Mouse (Mus musculus) kidney, embryonic 15.5 days (tissue): Measurements from ENCODE around the gene Flywch2. TPM values are rescaled to one million over a fixed set of nuclear protein-coding genes. Genes with fewer than 3 reads are reported as not detected.
"Not testable (repeated sequence)": the region's sequence is repeated elsewhere in the genome, so short reads cannot be mapped to it uniquely, and the experiment has no call there.

Source experiments
- ATAC-seq: fragments of 200-750 bp; cut with Nextera tagmentation; replicated peaks from 2 replicates; pipeline ENCODE4 v1.8.0; 2017; ENCODE audit warnings: moderate TSS enrichment; ENCODE audit not compliant: low FRiP score
- H3K27ac ChIP-seq: fragments of 300-500 bp; sonication (generic); 2 replicates; pipeline ENCODE4 v1.5.1; 2015; ENCODE audit warnings: mild to moderate bottlenecking, inconsistent platforms
- H3K27me3 ChIP-seq: fragments of 300-500 bp; sonication (generic); 2 replicates; pipeline ENCODE4 v1.6.1; 2015; ENCODE audit warnings: inconsistent platforms
- H3K36me3 ChIP-seq: fragments of 300-500 bp; sonication (generic); 2 replicates; pipeline ENCODE4 v1.6.1; 2015; ENCODE audit warnings: inconsistent platforms
- H3K4me1 ChIP-seq: fragments of 300-500 bp; sonication (generic); 2 replicates; pipeline ENCODE4 v1.6.1; 2015; ENCODE audit warnings: inconsistent platforms
- H3K4me2 ChIP-seq: fragments of 300-500 bp; sonication (generic); 2 replicates; pipeline ENCODE4 v1.6.1; 2015; ENCODE audit warnings: moderate library complexity, mild to moderate bottlenecking, inconsistent platforms
- H3K4me3 ChIP-seq: fragments of 300-500 bp; sonication (generic); replicated peaks from 2 replicates; pipeline ENCODE4 v1.5.1; 2015; ENCODE audit warnings: mild to moderate bottlenecking, inconsistent platforms
- H3K9ac ChIP-seq: fragments of 300-500 bp; sonication (generic); 2 replicates; pipeline ENCODE4 v1.6.1; 2015; ENCODE audit warnings: mild to moderate bottlenecking, inconsistent platforms
- H3K9me3 ChIP-seq: fragments of 300-500 bp; sonication (generic); replicated peaks from 2 replicates; pipeline ENCODE4 v1.6.1; 2016; ENCODE audit warnings: inconsistent platforms
- WGBS: fragments of 180-500 bp; shearing (Covaris S2); methylation state at CpG from one replicate; pipeline ENCODE4 v1.1.7; 2015; ENCODE audit warnings: mixed read lengths; 5-methylcytosine and 5-hydroxymethylcytosine counted together
- polyA plus RNA-seq: library from polyadenylated mRNA; unstranded; fragments of >200 nt; fragmentation: Nextera tagmentation; extraction: Ambion mirVana; gene quantifications from 2 replicates; pipeline ENCODE4 v1.2.1, GENCODE M21; 2015

Flywch2 gene
- polyA plus RNA-seq, 1 experiment from 2014 or later, result 37.4 TPM

- Histone ChIP-seq H3K4me1 (peaks cover 31% of the 10 kb centered on the region), H3K4me3 (peak overlapping the region; percentile 54), H3K36me3 (no peaks in the 10 kb centered on the region), H3K9me3 (no peaks in the 10 kb centered on the region), H3K27ac (0 out of 2 replicates have a peak overlapping the region, but pooled peaks have one; percentile 81), H3K4me2 (peak overlapping the region; percentile 70), H3K27me3 (no peaks in the 10 kb centered on the region), H3K9ac (peak overlapping the region; percentile 72; the same call in 1 of the 2 replicates)
- 18% methylated on average over 8 of the region's 8 CpGs for WGBS
- ATAC-seq, result no peak
Measured at GRCm38 (mm10) chr17:23789749-23790268, 3.9 kb upstream of the Flywch2 start.

DNA sequence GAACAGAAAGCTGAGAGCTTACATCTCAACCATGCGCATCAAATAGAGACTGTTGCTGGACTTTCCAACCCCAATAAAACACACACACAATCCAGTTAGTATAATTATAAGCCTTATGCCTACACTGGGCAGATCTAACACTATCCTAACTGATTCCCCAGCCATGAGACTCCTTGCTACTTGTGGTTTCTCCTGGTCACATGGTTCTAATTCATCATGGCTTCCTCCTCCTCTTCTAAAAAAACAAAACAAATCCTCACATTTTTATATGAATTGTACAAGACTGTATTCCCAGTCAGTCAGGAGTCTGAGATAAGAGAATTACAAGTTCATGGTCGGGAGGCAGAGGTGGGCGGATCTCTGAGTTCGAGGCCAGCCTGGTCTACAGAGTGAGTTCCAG lies 3.1 kb upstream of the Flywch2 start:
- ATAC-seq, result no peak
- Histone ChIP-seq H3K4me2 (no peak overlapping the region), H3K9ac (no peak overlapping the region), H3K27me3 (no peaks in the 10 kb centered on the region), H3K4me3 (no peak overlapping the region), H3K4me1 (peaks cover 31% of the 10 kb centered on the region), H3K9me3 (no peaks in the 10 kb centered on the region), H3K27ac (no peak overlapping the region), H3K36me3 (no peaks in the 10 kb centered on the region)
- 88% methylated on average over 4 of the region's 4 CpGs for WGBS

DNA sequence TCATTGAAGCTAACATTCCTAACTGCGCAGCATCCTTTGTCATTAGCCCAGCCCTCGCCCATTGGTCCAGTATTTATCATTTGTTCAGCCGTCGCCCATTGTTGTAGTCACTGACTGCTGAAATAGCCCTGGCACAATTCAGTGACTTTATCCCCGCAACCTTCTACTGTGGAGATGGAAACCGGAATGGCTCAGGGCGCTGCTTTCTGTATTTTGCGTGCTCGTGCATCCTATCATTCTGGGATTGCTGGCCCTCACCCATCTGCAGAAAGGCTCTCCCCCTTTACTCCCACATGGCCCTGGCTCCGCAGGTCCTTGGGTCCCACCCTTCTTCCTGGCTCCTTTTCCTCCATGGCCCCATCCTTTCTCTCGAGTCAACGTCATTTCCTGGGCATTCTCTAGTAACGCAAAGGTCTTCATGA lies 640 bp upstream of the Flywch2 start:
- 11% methylated on average over 13 of the region's 13 CpGs for WGBS

DNA sequence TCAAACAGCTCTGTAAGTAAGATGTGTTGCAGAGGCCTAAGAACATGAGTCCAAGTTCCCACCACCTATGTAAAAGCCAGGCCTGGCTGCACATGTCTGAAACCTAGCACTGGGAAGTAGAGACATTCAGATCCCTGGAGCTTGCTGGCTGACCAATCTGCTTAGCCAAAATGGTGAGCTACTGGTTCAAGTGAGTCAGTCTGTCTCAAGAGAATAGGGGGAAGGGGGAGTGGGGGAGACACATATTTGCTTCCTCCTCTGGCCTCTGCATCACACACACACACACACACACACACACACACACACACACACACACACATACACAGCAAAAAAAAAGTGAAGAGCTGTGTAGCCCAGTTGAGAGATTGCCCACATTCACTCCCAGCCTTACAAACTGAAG lies 2.5 kb downstream of the Flywch2 start:
- peaks cover 12% of the 10 kb centered on the region for H3K4me1 ChIP-seq
- no peak overlapping the region for H3K4me3 ChIP-seq
- no peak for ATAC-seq
- no peak overlapping the region for H3K4me2 ChIP-seq
- H3K27ac ChIP-seq, result no peak overlapping the region
- H3K9me3 ChIP-seq, result no peaks in the 10 kb centered on the region
- no peak overlapping the region for H3K9ac ChIP-seq
- no peaks in the 10 kb centered on the region for H3K27me3 ChIP-seq
- H3K36me3 ChIP-seq, result no peaks in the 10 kb centered on the region

More for the DNA sequence above, 640 bp upstream of the Flywch2 start:
- Histone ChIP-seq H3K9me3 (no peaks in the 10 kb centered on the region), H3K36me3 (no peaks in the 10 kb centered on the region), H3K27ac (peak overlapping the region; percentile 65), H3K4me1 (peaks cover 31% of the 10 kb centered on the region), H3K4me3 (peak overlapping the region; percentile 56), H3K4me2 (peak overlapping the region; percentile 83), H3K27me3 (no peaks in the 10 kb centered on the region), H3K9ac (peak overlapping the region; percentile 62; the same call in 1 of the 2 replicates)
- ATAC-seq, result 0 out of 2 replicates have a peak, but pooled peaks have one; percentile 7

GRCm38 (mm10) chr17:23778447-23778846 lies 7.4 kb downstream of the Flywch2 start:
- no peak overlapping the region for H3K4me2 ChIP-seq
- no peak overlapping the region for H3K9ac ChIP-seq
- no peaks in the 10 kb centered on the region for H3K27me3 ChIP-seq
- no peak for ATAC-seq
- 42% methylated on average over 2 of the region's 2 CpGs for WGBS
- no peak overlapping the region for H3K4me3 ChIP-seq
- H3K4me1 ChIP-seq, result 0 out of 2 replicates have a peak, but pooled peaks cover 2% of the 10 kb centered on the region
- H3K36me3 ChIP-seq, result no peaks in the 10 kb centered on the region
- no peaks in the 10 kb centered on the region for H3K9me3 ChIP-seq
- no peak overlapping the region for H3K27ac ChIP-seq

GRCm38 (mm10) chr17:23777141-23777540 lies 8.7 kb downstream of the Flywch2 start:
- 65% methylated on average over 2 of the region's 2 CpGs for WGBS
- Histone ChIP-seq H3K27me3 (no peaks in the 10 kb centered on the region), H3K4me1 (0 out of 2 replicates have a peak, but pooled peaks cover 2% of the 10 kb centered on the region), H3K9me3 (no peaks in the 10 kb centered on the region), H3K36me3 (no peaks in the 10 kb centered on the region), H3K27ac (no peak overlapping the region), H3K4me3 (no peak overlapping the region), H3K9ac (no peak overlapping the region), H3K4me2 (no peak overlapping the region)
- no peak for ATAC-seq

- Histone ChIP-seq H3K4me3 (no peak overlapping the region), H3K27me3 (no peaks in the 10 kb centered on the region), H3K36me3 (no peaks in the 10 kb centered on the region), H3K27ac (no peak overlapping the region), H3K9me3 (no peaks in the 10 kb centered on the region), H3K4me2 (no peak overlapping the region), H3K4me1 (peaks cover 7% of the 10 kb centered on the region; the same call in 1 of the 2 replicates), H3K9ac (no peak overlapping the region)
- 71% methylated on average over 10 of the region's 10 CpGs for WGBS
- ATAC-seq, result no peak
Measured at GRCm38 (mm10) chr17:23776216-23776615, 9.7 kb downstream of the Flywch2 start.

DNA sequence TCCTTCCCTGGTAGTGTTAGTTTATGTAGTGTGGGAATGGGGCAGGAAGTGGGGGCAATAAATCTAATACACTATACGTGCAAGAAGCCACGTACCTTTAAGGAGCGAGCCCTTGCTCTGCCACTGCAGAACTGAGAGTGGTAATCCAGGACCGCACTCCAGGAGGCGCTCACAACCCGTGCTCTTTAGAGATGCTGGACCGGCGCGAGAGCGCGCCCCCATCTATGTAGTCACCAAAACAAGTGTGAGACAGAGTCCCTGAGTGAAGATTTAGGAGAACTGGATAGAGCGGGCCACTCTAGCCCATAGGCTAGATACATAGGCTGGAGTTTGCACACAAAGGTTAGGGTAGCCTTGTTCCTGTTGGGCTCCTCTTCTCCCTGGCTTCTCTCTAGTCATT lies 11.8 kb downstream of the Flywch2 start:
- Histone ChIP-seq H3K27me3 (no peaks in the 10 kb centered on the region), H3K9me3 (no peaks in the 10 kb centered on the region), H3K27ac (no peak overlapping the region), H3K9ac (no peak overlapping the region), H3K4me2 (no peak overlapping the region), H3K36me3 (no peaks in the 10 kb centered on the region), H3K4me3 (no peak overlapping the region), H3K4me1 (peaks cover 15% of the 10 kb centered on the region)
- WGBS, result 4% methylated on average over 12 of the region's 12 CpGs
- peak; percentile 47 for ATAC-seq

- Histone ChIP-seq H3K4me1 (peaks cover 15% of the 10 kb centered on the region), H3K9ac (no peak overlapping the region), H3K4me2 (no peak overlapping the region), H3K27me3 (no peaks in the 10 kb centered on the region), H3K27ac (no peak overlapping the region), H3K9me3 (no peaks in the 10 kb centered on the region), H3K36me3 (peaks cover 3% of the 10 kb centered on the region; the same call in 1 of the 2 replicates), H3K4me3 (no peak overlapping the region)
- no peak for ATAC-seq
- WGBS, result 73% methylated on average over 6 of the region's 6 CpGs
Measured at GRCm38 (mm10) chr17:23773676-23774075, 12.2 kb downstream of the Flywch2 start.

GRCm38 (mm10) chr17:23772219-23772556 lies 13.7 kb downstream of the Flywch2 start:
- Histone ChIP-seq H3K4me1 (peaks cover 15% of the 10 kb centered on the region), H3K36me3 (peaks cover 11% of the 10 kb centered on the region; the same call in 1 of the 2 replicates), H3K4me2 (0 out of 2 replicates have a peak overlapping the region, but pooled peaks have one; percentile 75)
- WGBS, result 87% methylated on average over 2 of the region's 2 CpGs
- H3K4me3 ChIP-seq, H3K9me3 ChIP-seq, ATAC-seq, H3K9ac ChIP-seq, H3K27me3 ChIP-seq, H3K27ac ChIP-seq: not testable (repeated sequence)

GRCm38 (mm10) chr17:23771284-23772218 lies 14.3 kb downstream of the Flywch2 start, which contains the start of gene Flywch1:
TSS of gene Flywch1 (minus strand) at chr17:23771602.
- H3K36me3 ChIP-seq, result peaks cover 11% of the 10 kb centered on the region; the same call in 1 of the 2 replicates
- no peaks in the 10 kb centered on the region for H3K27me3 ChIP-seq
- peak within 1 kb of the TSS; percentile 89 for H3K27ac ChIP-seq
- peaks cover 15% of the 10 kb centered on the region for H3K4me1 ChIP-seq
- peak within 1 kb of the TSS; percentile 94 for H3K9ac ChIP-seq
- peak; percentile 97 for ATAC-seq
- peak within 1 kb of the TSS; percentile 93 for H3K4me3 ChIP-seq
- peak within 1 kb of the TSS; percentile 75 for H3K4me2 ChIP-seq
- H3K9me3 ChIP-seq, result no peaks in the 10 kb centered on the region
- WGBS, result 3% methylated on average over 56 of the region's 58 CpGs

GRCm38 (mm10) chr17:23770896-23771283 lies 15.0 kb downstream of the Flywch2 start:
- WGBS, result under 1% methylated on average over 19 of the region's 19 CpGs
- no peaks in the 10 kb centered on the region for H3K9me3 ChIP-seq

More at GRCm38 (mm10) chr17:23770896-23771283, 15.0 kb downstream of the Flywch2 start:
- peak overlapping the region; percentile 75 for H3K4me2 ChIP-seq
- peaks cover 11% of the 10 kb centered on the region; the same call in 1 of the 2 replicates for H3K36me3 ChIP-seq
- H3K4me1 ChIP-seq, result peaks cover 15% of the 10 kb centered on the region
- H3K27ac ChIP-seq, result peak overlapping the region; percentile 89
- no peaks in the 10 kb centered on the region for H3K27me3 ChIP-seq
- H3K4me3 ChIP-seq, result peak overlapping the region; percentile 93
- ATAC-seq, result peak; percentile 50; the same call in 1 of the 2 replicates
- H3K9ac ChIP-seq, result peak overlapping the region; percentile 94
